Mouse (Mus musculus): ENCODE measurements around the gene Agtr1a.

Gene Agtr1a

DNA sequence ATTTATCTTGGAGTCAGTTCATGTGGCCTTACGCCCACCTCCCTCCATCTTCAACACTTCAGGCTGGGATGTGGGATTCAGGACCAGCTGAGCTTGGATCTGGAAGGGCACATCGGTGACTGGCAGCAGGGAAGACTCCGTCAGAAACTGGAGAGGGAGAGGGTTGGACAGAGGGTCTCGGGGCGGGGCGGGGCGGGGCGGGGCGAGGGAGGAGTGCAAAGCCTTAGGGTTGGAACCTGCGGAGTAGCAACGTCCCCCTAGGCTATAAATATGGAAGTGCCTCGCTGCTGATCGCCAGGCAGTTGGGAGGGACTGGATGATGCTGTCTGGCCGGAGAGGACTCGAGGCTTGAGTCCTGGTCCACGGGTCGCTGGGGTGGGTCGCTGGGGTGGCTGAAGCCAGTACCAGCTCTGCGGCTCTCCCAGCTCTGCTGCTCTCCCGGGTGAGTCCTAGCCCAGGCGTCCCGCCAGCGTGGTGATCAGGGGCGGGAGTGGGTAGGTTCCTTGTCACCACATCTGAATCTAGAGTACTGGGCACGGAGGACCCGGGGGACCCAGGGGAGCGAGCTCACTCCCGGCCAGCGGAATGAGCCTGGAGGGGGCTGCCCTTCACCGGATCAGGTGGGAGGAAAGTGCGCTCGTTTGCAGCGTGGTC is at the start of gene Agtr1a:
Agtr1a (plus strand) TSS at position 294 of the 654 bp plus-strand sequence.
- DNase-seq (ENCODE audit: low spot score): peak; percentile 34

DNA sequence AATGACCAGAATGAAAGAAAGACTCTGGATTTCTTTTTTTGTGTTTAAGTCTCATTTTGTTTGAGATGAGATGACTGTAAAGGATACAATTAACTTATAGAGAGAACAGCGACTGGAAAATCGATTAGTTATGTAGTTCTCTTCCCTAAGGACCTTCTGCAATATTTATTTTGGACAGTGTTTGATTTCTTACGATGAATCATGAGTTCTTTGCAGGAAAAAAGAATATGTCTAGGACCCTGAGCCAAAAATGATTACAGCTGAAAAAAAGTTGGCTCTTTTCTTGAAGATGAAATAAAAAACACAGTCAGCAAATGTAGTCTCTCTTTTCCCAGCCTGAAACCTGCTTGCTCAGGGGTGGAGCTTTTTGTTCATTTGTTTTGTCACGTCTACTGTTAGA is 26.0 kb upstream of the Agtr1a start:
- no peak for DNase-seq (ENCODE audit: low spot score)

DNA sequence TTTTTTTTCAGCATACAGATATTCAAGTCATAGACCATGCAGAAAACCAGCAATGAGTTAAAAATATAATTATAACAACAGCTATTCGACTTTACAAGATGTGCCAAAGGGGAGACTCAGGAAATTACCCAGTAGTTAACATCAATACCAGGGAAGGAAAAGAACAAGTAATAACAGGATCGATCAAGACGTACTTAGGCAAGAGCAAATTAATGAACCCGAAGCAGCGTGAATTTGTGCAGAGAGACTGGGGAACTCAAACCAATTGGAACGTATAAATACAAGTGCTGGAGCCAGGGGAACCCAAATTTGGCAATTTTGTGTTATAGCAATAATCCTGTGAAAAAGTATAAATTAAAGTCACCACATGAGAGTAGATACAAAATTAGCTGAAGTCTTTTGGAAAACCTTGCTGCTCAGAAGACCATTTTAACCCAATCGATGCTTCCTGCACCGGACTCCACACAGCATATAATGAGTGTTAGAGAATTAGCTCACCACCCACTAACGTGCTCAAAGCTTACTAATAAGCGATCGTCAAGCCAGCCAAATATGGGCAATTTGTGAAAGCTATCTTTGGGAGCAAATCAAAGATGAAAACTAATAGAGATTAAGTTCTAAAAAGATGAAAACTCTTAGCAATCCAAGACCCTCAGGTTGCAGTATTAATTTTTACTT is 11.4 kb upstream of the Agtr1a start:
- no peak for DNase-seq (ENCODE audit: low spot score)

DNA sequence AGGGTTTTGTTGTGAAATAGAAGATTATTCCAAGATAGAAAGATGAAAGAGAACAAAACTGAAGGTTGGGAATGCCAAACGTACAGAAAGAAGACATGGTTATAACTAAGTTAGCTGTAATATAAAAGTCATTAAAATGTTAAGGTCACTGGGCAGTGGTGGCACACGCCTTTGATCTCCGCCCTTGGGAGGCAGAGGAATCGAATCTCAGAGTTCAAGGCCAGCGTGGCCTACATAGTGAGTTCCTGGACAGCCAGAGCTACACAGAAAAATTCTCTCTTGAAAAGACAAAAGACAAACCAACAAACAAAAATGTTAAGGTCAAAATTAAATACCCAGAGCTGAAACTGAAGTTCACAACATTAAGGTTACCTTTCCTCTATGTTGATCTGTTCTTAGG is 5.2 kb upstream of the Agtr1a start:
- peak; percentile 10 for DNase-seq (ENCODE audit: low spot score)

DNA sequence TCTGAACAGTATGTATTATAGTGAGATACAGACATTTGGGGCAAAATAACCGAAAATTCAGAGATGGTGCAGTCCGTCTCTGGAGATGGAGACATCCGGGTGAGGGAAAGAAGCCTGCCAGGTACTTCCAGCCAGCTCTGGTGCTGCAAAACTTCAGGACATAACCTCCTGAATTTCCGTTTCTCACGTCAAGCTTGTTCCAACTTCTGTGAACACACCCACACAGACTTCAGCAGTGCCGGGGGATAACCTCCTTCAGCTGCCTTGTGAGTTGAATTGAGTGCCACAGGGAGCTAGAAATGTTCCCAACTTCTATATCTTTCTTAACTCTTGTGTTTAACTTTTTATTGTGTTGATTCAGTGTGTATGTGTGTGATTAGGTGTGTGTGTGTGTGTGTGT is 4.4 kb upstream of the Agtr1a start:
- DNase-seq (ENCODE audit: low spot score): no peak

DNA sequence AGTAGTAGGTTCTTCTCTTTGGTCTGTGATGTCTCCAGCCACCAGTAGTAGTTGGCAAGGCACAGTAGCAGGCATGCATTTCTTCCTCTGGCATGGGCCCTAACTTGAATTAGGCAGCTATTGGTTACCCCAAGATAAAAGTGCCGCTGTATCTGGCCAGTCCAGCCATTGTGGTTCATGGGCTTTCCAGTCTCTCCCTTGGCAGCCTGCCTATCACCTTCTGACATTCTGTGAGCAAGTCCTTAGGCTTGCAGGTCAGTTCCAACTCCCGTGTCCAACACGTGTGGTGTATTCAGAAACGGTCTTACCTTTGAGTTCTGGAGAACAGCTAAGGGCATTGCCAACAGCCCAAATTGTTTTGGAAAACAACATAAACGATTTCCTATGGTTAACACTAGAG is 3.7 kb upstream of the Agtr1a start:
- no peak for DNase-seq (ENCODE audit: low spot score)

DNA sequence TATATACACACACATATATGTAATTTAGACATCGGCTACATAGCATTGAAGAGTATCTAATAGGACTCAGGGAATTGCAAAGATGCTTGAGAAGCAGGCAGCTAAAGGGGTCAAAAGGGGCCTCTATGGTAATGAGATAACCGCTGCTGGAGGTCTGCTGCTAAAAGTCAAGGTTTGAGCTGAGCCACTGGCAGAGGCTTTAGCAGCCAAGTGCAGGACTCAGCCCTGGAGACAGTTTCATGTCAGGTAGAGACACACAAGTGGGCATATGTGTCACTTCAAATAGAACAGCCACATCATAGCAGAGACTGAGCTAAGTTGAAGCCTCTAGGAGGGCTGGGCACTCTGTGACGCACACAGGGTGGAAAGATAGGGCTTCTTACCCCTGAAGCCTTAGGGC is 1.6 kb upstream of the Agtr1a start:
- DNase-seq (ENCODE audit: low spot score): no peak

DNA sequence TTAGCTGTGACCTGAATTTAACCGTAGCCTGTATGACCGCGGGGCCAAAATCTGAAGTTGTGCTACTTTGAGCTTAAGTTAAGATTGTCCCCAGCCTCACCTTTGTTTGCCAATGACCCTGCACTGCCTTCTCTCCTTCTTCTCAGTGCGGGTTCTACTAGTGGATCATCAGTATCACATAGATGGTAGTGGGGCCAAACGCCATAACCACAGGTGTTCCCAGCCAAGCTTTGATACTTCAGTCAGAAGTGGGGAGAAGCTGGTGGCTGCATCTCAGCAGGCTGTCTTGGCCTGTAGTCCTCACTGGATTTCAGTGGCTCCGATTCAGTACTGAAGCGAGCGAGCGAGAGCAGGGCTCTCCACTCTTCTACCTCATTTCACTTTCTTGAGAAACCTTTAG is 672 bp downstream of the Agtr1a start:
- DNase-seq (ENCODE audit: low spot score): no peak

DNA sequence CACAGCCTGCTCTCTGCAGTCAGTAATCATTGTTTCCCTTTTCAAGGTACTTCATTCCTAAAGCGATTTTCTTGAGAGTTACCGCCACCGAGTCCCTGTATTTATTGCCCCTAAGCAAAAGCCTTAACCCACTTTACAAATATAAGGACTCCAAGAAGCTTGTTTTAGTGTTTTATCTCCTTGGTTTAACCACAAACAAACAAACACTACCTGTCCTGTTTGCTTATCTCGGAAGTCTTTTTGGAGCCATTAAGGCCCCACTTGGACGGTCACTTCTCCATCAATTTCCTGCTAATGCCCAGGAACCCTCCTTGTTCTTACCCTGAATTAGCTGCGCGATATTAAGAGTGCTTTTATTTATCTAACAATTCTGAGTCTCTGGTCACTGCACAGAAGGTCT is 1.4 kb downstream of the Agtr1a start:
- DNase-seq (ENCODE audit: low spot score): no peak

DNA sequence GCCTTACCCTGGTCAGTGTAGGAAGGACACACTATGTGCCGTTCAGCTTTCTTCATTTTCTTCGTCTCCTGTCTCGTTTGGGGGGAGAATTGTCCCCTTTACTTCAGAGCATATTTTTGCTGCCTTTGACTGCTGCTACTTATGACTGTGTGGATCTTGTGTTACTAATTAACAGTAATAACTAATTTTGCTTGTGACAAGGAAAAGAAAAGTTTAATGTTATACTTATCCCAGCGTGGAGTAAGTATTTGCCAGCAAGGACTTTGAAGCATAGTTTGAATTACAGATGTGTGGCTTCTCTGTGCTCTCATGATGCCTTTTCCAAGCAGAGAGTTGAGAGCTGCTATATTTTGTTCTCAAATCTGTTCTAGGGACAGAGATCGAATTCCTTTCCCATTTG is 2.3 kb downstream of the Agtr1a start:
- DNase-seq (ENCODE audit: low spot score): no peak

DNA sequence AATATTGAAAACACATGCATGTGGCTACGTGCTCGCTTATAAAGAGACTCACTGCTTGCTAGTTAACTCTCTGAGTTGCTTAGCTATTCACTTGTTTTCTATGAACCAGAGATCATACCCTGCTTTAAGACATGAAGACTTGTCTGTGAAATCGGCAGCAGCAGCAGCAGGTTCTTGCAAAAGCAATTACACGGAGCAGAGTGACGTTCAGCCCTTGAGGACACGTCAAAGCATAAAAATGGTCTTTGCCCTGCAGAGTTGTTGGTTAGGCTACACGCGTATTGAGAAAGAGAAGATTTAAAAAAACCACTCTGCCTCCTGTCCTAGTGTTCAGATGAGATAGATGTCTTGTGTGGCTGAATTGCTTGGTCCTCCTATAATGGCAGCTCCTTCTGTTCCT is 3.7 kb downstream of the Agtr1a start:
- DNase-seq (ENCODE audit: low spot score): no peak

DNA sequence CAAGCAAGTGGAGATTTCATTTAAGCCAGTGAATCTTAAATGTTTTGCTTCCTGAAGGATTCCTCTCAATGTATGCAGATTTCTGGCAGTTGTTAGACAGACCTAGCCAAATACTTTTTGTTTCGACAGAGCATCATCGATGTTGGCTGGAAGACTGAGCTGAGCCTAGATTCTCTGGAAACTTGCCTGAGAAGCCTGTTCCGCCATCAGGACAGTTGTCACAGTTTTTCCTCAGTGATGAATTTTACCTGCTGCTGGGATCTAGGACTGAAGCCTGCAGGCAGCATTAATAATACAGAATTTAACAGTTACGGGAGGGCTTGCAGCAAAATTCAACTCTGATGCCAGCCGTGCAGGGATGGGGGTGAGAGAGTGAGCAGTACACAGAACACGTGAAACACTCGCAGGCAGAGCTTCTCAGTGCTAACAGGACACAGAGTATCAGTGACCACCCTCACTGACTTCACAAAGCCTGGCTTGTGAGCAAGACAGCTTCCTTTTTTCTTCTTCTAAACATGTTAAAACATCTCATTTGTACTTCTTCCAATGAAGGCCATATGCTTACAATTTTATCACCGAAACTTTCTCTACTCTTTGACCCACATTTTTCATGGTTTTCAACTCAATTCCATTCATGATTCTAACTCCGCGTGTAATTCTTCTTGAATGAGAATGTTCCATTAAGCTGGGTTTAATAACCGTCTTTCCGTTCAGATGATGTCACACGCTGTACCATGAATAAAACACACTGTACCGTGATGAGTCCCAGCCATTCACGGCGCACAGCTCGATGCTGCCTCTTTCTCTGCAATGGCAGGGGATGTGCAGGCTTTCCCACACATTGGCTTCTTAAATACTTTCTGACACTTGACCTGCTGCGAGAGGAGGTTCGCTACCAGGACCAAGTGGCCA is 6.0 kb downstream of the Agtr1a start:
- no peak for DNase-seq (ENCODE audit: low spot score)

DNA sequence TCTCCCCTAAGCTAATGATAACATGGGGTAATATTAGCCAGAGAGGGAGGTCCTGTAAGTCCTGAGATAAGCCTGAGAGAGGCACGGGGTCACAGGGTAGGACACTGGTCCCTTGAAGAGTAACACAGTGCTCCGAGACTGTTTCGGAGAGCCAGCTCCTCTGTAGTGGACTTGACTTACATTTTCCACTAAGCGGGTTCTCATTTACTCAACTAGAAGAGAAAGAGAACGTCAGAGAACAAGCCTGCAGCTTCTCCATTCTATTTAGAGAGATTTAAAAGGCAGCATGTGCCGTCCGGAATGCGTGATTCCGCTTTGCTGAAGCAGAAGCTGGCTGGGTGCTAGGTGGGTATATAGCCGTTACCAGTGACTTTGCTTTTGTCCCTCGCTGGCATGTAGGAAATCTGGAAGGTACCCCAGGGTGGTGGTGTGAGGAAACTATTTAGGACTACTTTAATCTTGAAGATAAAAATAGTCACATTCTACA is 9.2 kb downstream of the Agtr1a start:
- no peak for DNase-seq (ENCODE audit: low spot score)

DNA sequence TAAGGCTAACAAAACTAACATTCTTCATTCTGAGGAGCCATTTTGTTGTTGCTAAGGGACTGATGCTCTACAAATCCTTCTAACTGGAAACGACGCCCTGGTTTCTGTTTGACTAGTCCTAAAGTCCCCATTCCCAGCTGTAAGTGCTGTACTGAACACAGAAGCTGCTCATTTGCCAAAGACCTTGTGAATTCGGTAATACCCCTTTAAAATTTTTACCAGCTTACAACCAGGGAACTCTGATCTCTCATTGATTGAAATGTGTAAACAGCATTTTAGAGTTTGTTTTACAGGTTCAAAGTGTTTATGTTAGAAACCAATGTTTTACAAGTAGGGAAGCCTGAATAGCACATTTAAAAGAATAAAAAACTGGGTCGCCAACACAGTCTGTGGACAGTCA is 10.6 kb downstream of the Agtr1a start:
- DNase-seq (ENCODE audit: low spot score): no peak

DNA sequence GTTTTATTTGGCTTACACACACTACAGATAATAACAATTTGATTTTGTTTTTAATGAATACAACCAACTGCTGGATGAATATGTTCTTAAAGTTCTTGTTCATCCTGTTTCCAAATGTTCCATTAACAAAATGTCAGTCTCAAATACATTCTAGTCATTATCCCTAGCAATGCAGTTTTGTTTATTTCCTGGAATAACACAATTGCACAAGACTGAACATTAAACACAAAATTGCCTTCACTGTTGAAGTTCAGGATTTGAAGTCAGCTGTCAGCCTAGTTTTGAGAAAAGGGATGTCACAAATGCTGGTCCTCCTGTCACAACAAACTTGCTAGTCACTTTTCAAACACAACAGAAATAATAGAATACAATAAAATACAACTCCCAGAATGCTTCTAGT is 12.1 kb downstream of the Agtr1a start:
- no peak for DNase-seq (ENCODE audit: low spot score)

DNA sequence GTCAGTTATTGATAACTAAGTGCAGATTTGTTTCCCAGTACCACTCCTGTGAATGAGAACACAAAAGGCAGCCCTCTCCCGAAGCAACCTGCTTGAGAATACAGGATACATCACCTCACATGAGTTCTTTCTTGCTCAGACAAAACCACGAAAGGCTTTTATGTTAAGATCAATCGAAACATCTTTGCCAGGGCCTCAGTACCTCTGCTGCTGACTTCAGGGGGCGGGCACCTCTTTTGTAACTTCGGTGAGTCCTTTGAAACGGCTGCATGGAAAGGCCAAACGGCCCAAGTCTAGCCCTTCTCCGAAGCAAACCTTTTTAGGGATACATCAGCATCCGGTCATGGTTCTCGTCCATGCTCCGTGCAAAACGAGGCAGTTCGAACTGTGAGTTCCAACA is 15.7 kb downstream of the Agtr1a start:
- no peak for DNase-seq (ENCODE audit: low spot score)

DNA sequence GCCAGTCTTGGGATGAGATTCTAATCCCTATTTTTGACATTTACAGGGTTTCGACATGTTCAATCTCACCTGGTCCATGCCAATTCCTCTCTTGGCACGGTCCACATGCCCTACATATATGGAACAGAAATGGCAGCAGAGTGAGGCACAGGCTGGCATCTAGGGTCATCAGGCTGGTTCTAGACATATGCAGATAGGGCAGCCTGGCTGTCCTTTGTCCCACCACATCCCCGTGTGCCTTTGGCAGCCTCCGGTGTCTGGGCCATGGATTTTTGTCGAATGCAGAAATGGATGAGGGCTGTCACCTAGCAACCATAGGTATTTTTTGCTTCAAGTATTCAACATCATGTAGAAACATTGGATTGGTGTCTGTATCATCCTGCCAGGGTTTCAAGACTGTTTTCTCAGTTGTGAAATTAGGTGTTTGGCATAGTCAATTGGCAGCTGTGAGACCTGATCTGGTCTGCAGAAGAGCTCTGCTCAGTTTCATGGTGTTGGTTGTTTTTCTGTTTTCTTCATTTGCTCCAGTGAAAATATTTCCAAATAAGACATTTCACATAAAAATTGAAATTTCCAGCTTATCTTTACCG is 18.8 kb downstream of the Agtr1a start:
- DNase-seq (ENCODE audit: low spot score): no peak

DNA sequence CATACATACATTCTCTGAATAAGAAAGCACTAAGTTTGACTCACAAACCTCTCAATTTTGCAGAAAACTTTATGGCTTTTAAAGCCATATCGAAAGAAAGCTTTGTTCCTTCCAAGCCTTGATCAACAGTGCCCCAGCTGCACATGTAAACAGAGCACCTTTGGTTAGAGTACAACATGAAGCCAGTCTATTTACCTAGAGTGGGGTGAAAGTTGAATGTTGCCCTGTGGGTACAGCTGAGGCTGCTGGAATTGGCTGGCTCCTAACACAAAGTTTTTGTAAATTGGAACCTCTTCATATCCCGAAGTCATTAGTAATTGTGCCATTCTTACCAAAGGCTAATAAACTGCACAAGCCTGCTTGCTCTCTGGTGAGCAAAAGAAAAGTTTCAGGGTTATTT is 19.7 kb downstream of the Agtr1a start:
- no peak for DNase-seq (ENCODE audit: low spot score)

DNA sequence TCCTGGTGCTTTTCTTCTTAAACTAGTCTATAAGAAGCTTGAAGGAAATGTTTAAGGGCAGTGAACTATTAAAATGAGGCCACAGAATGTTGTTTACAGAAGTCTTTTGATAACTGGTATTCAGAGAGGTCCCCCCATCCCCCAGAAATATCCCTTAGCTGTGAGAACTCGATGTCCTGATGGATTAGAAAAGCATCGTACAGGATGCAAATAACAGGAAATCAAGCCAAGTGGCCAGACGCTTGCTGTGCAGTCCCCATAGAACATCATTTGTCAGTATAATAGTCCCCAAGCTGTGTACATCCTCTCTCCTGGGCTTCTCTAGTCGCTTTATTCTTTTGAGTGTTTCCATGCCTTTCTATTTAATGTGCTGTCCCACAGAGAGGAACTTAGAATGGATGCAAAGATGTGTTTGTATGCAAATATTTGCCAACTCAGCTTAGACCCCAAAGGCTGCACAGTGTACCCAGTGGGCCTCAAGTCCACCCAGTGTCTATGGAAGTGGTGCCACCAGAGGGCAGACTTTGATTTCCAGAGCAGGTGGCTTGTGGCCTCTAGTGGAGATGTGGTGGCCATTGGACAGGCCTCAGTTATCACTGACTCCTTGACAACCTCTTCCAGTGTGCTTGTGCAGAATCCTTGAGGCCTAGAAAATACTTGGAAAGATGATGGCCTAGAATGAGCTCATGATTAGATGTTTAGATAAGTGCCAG is 22.4 kb downstream of the Agtr1a start:
- DNase-seq (ENCODE audit: low spot score): no peak

DNA sequence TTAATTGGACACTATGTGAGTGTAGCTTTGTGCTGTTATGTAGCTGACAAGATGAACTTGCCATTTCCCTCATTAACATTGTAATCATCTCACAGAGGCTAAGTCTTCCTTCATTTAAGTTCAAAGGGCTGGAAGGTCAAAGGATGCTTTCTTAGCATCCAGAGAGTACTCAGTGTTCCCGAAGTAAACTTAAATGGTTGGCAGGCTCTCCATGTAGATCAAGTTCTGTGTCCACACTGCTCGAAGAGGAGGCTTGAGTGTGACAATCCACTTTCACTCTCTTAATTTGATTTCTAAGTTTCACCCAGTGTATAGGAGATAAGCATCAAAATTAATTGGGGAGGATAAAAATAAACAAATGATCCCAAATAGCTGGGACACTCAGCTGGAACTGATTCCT is 23.6 kb downstream of the Agtr1a start:
- no peak for DNase-seq (ENCODE audit: low spot score)

DNA sequence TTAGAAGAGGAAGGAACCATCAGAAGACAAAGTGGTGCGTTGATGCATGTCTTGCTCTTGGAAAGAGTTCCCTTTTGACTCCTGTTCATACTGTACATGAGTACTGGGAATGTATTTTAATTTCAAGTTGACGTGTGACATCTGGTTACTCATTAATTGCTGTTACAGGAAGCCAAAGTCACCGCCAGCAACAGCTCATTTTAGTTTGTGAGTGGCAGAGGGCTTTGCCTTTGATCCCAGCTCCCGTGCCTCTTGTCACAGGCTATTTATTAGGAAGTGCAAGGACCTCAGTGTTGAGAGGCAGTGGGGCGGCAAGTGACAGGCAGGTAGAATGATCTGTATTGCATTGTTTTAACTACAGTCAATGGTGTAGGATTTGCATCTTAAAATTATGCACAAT is 24.8 kb downstream of the Agtr1a start:
- no peak for DNase-seq (ENCODE audit: low spot score)

DNA sequence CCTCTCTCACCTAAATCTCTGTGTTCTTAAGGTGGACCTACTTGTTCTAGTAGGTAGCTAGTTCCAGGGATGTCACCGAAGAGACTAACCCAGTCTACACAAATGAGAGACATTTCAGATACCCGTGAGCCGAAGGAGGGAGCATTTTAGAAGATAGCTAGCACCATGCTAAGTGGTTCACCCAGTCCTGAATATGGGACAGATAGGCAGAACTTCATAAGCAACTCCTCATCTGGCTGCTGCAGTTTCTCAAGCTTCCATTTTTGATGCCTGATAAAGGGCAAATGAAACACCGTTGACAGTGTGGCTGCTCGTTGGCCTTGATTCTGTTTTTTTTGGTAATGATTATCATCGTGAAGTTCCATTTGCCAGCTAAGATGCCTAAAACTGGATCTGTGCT is 25.8 kb downstream of the Agtr1a start:
- no peak for DNase-seq (ENCODE audit: low spot score)

All from ovary, adult 18-20 months (tissue).